Mouse (Mus musculus): Measurements from ENCODE around the gene Doc2g.
A peak's percentile ranks its signal among the peaks of the same experiment; 100 is the strongest.
"Not testable (repeated sequence)": the region's sequence is repeated elsewhere in the genome, so short reads cannot be mapped to it uniquely, and the experiment has no call there.

The Doc2g gene

DNA sequence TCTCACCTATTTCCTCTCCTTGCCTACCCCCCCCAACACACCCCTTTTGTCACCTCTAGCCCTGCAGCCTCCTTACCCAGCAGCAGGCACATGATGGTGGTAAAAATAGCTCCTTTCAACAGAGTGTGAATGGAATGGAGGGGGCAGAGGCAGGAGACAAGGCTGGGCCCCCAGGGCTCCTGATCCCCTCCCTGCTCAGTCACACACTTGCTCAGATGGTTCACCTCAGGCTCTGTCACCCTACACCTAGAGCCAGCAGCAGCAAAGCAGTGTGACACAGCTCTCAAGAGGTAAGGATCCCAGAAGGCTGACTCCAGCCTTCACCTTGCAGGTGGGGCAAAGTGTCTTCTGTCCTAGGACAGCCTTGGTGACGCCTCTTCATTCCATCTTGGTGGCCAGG, at the start of gene Doc2g:
Doc2g (plus strand) TSS at position 202 of the 400 bp plus-strand sequence.
- DNase-seq, result no peak

DNA sequence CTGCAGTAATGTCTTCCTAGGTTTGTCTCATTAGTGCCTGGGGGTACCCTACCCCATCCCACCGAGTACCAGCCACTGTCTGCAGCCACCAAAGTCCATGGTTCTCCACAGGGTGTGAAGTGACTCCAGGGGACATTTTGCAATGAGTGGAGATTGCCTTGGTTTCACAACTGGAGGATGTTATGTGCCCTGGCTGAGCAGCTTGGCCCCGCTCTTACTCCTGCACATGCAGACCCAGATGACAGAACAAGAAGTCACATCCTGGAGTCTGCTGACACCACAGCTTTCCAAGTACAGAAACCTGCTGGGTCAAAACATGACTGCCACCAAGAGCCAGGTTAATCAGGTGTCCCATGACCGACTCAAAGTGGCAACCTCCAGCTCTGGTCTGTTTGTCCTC, 48.1 kb upstream of the Doc2g start:
- no peak for DNase-seq

DNA sequence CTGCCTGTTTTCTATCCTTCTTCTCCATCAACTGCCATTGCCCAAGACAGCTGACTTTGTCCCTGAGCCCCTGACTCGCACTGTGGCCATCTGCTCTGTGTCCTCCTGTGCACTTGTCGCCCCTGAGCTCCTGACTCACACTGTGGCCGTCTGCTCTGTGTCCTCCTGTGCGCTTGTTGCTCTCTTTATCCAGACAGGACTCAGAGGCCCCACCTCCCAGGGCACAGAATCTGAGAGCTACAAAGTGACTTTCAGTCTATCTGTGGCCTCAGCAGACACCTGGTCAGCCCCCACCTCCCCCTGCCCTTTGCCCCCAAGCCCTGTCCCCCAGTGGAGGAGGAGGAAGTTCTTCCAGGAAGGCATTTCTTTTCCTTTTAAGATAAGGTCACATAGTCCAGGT, 47.3 kb upstream of the Doc2g start:
- DNase-seq, result no peak

DNA sequence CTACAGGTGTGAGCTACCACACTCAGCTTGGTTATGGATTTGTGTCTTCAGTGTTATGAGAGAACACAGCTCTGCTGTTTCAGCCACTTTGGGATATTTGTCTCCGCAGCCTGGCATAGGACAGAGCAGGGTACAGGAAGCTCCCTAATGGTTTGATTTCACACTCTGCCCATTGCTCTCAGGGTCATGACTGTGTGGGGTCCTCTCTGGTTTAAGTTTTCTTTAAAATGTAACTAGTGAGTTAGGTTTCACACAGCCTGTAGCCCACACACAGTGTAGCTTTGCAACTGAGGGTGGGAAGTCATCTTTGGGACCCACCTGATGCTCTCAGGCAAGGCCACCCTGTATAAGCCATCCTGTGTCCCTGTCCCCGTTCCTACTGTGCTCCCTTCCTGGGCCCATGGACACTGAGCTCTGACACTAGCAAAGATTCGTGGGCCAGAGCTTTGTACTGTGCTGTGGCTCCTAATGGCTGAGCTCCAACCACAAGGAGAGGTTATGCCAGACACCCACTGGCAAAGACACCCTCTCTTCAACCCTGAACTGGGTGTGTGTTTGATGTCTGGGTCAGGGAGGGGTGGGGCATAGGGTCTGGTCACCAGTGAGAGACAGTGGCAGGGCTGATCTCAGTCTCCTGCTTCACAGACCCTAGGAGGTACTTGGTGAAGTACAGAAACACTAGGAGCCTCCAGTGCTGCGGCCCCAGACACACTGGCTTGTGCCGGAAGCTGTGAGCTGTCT, 45.6 kb upstream of the Doc2g start:
- DNase-seq, result not testable (repeated sequence)

DNA sequence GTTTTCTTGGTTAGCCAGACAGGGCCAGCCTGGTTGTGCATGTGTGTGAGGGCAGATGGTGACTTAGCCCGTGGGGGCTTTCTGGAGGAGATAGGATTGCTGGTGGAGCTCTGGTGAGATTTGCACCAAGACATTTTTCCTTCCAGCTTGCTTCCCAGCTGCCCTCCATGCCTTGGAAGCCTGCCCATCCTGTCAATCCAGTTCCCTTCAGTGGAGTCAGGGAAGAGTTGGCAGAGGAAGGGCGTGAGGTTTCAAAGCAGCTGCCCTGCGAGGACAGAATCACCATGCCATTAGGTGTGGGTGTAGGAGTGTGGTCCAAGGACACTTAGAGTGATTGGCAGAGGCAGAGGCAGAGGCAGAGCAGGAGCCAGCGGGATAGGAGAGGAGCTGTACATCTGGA, 44.6 kb upstream of the Doc2g start, which contains the start of gene Aldh3b3:
Aldh3b3 (plus strand) TSS at position 176 of the 400 bp plus-strand sequence.
- peak; percentile 15 for DNase-seq

DNA sequence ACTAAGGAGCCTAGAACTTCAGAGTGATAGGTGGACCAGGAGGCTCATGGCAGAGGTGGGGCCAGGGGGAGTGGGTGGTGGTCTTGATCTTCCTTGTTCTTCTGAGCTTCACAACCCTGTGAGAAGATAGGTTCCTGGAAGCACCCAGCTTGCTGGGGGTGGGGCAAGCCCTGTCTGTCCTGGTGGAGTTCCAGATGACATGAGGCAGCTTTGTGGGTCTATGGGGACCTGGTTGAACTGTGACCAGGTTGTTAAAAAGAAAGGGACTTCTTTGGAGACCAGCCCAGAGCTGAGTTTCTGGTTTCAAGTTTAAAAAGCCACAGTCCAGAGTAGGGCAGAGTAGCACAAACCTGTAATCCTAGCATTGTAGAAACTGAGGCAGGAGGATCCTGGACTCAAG, 44.1 kb upstream of the Doc2g start:
- DNase-seq, result no peak

DNA sequence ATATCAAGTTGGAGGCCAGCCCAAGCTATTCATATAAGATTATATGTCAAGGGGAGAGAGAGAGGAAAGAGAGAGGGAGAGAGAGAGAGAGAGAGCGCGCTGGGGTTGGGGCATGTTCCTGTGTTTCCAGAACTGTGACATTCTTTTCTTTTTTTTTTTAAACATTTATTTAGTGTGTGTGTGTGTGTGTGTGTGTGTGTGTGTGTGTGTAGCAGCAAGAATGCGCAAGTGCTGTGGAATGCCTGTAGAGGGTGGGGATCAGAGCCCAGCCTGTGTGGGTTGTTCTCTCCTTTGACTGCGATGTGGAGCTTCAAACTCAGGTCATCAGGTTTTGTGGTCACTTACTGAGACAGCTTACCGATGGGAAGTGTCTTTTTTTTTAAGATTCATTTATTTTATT, 42.9 kb upstream of the Doc2g start:
- no peak for DNase-seq

DNA sequence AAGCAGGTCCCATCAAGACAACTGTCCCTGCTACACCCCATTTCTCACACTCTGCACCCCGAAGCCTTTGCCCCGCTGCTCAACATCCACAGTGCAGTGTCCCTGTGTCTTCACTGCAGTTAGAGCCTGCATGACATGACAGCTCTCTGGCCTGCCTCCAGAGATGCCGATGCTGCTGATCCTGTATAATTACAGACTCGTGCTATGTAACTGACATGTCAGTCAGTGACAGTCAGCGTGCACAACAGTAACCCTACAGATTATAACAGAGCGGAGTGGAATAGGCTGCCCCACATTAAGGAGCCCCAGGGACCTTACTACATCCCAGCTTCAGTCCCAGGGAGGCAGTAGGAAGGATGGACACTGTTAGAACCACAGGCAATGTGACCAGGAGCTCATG, 41.3 kb upstream of the Doc2g start:
- DNase-seq, result not testable (repeated sequence)

DNA sequence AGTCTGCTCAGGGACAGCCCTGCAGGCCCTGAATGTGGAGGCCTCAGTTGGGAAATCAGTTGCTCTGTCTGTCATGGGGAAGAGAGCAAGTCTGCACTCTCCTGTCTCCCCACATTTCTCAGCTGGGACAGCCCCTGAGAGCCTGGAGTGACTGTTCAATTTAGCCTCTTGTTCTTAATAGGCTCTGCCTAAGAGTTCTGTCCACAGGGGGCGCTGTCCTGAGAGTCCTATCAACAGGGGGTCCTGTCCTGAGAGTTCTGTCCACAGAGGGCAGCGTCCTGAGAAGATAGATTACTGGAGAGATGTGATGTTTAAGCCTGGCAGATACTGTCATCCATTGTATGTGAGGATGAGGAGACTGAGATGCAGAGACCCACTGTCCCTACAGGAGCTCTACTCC, 40.6 kb upstream of the Doc2g start:
- peak; percentile 35 for DNase-seq

DNA sequence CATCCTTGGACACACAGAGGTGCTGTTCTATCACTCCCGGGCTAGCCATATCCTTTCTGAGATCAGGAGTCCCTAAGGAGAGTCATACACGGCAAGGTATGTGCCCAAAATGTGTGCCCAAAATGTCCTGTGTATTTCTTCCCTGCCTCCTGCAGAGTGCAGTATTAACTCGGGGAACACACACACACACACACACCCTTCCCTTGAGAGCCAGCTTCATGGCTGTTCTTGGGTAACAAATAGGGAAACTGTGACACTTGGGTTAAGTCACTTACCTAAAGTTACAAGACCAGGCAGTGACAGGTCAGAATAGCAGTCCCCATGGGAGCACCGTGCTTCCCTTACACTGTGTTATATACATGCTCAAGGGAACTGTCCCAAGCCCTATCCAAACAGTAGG, 39.1 kb upstream of the Doc2g start:
- DNase-seq, result no peak

DNA sequence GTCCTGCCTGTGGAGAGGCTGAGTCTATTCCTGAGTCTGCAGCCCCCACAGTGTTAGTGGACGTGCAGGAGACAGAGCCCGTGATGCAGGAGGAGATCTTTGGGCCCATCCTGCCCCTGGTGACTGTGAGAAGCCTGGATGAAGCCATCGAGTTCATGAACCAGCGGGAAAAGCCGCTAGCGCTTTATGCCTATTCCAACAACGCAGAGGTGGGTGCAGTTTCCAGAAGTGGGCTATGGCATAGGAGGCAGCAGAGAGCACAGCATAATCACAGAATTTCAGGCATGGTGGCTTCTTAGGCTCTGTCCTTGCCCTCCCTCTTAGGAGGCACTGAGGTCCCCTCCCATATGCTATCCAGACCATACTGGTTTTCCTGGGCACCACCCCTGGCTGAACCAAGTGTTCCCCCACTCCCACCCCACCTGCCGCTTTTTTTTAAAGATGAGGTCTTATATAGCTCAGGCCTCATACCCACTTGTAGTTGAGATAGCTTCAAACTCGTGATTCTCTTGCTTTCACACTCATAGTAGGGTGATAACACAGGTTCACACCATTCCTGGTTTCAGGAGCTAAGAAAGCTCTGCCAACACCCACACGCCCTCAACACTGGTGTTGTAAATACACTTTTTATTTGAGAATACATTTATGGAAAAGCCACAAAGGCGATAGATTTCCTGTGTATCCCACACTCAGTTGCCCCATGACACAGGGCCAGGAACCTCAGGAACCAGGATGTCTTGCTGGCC, 36.6 kb upstream of the Doc2g start:
- DNase-seq, result no peak

DNA sequence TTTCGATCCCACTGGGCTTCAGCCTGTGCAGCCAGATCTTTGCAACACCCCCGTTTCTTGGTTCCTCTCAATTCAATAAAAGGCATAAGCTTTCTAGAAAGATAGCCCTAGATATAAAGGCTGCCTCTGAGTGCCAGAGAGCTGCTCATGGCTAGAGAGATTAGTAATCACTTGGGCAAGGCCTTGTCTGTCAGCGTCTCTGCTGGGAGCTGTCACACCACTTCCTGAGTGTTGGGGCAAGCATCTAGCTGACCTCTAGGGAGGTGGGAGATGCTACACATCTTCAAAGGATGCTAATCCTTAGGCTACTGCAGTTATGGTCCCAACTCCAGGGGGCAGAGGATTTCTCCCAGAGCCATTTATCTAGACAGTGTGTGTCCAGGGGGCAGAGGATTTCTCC, 35.9 kb upstream of the Doc2g start:
- DNase-seq, result no peak

DNA sequence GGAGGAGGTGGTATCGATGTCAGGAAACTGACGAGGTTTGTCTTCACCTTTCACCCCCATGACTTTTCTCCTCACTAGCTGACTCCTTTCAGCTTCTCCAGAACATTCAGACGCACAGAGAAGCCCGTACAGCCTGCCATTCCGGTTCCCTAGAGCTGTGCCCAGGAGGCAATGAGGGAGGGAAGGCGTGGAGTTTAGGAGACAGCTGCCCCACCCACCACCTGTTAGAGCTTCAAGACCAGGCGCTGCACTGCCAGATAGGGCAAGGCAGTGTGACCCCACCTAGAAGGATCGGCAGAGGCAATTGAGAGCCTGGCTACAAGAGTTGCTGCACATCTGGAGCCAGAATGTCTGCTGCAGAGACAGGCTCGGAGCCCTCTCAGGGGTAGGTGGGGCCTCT, 30.9 kb upstream of the Doc2g start, which contains the start of gene Aldh3b2:
Aldh3b2 (plus strand) TSS at position 100 of the 400 bp plus-strand sequence.
- no peak for DNase-seq

DNA sequence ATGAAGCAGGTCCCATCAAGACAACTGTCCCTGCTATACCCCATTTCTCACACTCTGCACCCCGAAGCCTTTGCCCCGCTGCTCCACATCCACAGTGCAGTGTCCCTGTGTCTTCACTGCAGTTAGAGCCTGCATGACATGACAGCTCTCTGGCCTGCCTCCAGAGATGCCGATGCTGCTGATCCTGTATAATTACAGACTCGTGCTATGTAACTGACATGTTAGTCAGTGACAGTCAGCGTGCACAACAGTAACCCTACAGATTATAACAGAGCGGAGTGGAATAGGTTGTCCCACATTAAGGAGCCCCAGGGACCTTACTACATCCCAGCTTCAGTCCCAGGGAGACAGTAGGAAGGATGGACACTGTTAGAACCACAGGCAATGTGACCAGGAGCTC, 28.5 kb upstream of the Doc2g start:
- DNase-seq, result not testable (repeated sequence)

DNA sequence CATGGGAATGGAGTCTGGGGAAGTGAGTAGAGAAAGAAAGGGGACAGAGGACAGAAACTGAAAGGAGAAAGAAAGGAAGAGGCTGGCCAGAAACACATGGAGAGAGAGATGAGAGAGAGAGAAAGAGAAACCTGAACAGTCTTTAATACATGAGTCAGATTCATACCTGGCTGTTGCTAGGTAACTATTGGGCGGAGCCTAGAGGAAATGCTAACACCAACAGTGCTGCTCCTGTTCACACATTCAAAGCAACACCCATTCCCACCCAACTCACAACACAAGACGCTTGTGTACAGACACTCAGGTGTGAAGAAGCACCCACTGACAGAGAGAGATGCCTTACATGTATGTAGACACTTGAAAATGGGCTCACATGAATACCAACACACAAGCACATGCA, 27.2 kb upstream of the Doc2g start:
- DNase-seq, result no peak

DNA sequence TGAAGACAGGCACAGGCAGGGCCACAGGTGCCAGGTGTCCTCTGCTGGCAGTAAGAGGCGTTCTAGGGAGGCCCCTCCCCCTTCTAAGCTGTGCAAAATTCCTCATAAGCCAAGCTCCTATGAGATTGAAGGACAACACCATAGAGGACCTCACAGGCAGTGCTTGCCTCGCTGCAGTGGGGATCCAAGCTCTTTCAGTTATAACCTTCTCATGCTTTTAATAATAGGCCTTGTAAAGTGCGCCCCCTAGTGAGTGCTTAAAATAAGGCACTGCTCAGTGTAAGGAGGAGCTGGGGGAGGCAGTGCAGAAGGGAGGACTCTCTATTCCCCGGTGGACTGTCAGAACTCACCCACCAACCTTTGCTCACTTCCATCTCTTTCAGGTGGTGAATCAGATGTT, 22.8 kb upstream of the Doc2g start:
- DNase-seq, result peak; percentile 76

DNA sequence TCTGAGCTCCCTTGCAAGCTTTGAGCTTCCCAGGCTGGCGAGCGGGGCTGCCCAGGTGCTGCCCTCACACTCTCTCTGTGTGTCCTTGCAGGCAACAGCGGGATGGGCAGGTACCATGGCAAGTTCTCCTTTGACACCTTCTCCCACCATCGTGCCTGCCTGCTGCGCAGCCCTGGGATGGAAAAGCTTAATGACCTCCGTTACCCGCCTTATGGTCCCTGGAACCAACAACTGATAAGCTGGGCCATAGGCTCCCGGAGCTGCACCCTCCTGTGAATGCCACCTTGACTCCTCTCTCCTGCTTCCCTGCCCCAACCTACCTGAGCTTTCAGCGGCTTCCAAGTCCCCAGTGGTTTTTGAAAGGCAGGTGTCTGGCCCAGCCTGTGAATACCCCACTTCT, 22.2 kb upstream of the Doc2g start:
- DNase-seq, result no peak

DNA sequence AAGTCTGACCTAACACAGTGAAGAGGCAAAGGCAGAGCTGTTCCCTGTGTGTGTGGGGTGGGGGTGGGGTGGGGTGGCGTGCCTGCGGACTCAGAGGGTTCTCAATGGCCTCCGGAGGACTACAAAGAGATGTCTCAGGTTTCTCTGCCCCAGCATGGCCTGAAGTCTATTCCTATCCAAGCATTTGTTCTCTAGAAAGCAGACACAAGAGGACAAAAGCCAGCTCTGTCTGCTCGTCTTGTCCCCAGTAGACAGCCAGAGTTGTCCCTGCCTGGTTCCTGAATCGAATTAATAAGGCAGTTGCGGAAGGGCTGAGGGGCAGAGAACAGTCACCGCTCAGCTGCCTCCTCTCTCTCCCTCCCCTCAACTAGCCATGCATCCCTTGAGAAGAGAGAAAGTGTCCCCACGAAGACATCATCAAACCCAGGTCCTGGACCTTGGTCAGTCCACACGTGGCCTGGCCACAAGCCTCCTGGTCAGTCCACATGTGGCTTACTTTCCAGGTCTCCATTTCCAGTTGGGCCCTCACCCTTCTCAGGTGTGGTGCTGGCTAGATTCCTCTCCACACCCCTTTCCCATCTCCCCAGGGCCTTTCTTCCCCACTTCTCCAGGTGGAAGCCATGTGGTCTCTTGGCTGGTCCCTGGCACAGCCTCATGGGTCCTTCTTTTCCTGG, 19.4 kb upstream of the Doc2g start:
- no peak for DNase-seq

DNA sequence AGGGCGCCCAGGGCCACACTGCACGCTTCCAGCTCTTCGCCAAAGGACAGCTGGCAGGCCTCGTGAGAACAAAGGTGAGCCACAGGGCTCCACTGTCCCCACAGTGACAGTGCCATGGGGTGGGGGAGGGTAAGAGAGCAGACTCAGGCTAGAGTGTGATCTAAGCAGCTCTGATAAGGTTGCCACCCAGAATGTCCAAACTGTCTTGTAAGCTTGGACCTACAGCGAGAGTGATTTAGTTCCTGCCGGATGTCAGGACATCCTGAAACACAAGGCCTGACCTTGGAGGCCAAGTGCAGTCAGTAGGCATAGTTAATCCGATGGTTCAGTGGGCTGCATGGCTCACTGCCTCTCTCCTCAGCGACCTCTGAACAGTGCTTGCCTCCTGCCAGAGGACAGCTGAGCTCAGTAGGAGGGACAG, 17.8 kb upstream of the Doc2g start:
- no peak for DNase-seq

DNA sequence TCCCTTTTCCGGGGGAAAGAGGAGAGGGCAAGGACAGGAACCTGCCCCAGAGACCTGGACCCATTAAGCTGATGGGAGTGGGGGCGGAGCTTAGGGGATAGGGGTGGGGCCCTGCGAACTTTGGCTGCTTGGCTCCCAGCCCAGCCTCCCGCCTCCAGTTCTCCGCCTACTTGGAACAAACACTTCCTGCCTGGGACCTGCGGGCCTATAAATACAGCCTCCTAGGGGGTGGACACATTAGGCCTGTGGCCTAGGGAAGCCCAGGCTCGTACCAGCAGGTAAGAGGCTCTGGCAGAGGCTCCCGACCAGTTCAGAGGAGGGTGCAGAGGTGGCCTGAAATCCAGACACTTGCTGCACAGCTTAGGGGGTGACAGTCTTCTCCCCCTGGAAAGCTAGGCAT, 16.8 kb upstream of the Doc2g start, which contains the start of gene Acy3:
Acy3 (plus strand) TSS at position 237 of the 400 bp plus-strand sequence.
- peak; percentile 55 for DNase-seq

DNA sequence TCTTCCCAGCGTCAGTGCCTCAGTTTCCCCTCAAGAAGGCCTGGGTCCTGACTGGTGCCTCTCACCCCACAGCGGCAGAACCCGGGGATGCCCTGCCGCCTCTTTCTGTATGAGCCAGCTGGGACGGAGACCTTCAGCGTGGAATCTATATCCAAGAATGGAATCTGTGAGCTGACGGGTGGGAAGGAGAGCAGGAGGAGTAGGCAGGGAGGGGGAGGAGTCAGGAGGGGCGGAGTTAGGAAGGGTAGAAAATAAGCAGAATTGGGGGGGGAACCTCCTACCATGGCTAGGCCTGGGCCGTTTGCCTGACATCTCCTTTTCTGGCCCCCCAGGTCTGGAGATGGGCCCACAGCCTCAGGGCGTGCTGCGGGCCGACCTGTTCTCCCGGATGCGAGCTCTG, 15.0 kb upstream of the Doc2g start:
- DNase-seq, result no peak

DNA sequence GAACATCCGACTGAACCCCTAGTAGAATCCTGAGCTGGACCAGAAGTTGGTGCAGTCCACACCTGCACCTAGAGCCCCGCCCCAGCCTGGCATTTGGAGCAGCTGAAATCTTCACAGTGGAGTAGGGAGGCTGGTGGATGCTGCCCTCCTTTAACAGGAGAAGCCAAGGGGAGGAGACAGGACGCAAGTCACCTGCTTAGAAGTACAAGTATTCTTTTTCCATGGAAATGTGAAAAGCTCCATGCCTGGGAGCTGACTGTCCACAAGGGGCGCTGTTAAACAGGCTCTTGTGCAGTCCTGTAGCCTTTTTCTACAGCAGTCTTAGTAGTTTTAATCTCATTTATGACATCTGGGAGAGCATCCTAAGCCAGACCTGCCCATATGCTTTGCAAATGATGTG, 14.4 kb upstream of the Doc2g start:
- DNase-seq, result no peak

DNA sequence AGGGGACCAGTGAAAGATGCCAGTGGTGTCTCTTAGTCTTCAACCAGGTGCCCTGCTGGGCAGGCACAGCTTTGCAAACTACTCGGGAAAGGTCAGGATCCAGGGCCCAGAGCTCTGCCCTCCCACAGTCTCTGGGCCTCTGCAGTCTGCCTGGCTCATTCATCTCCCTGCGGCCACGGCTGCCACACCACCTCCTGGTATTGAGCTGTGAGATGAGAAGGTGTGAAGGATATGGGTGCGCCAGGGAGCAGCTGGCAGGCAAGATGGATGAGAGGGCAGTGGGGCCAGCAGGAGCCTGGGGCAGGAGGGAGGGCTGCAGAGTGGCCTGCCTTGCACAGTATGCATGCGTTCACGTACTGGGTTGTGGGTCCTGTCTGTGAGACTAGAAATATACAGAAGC, 12.3 kb upstream of the Doc2g start:
- no peak for DNase-seq

DNA sequence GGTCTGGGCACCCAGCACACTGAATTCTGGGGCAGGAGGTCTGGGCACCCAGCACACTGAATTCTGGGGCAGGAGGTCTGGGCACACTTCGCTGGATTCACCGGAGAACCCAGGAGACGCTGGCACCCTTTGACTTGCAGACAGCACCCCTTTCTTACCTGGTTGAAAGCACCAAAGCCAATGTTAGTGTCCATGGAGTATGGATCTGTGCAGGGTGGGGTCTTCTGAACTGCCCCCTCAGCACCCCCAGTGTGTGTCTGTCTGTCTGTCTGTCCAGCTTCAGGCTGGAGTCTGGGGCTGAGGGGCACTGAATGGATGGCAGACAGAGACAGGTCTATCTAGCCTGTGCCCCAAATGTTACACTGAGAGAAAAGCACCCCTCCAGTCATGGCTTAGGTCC, 11.6 kb upstream of the Doc2g start:
- no peak for DNase-seq
